Mouse (Mus musculus): ENCODE data around the gene Acap2. TPM values are rescaled to one million over a fixed set of nuclear protein-coding genes. Genes with fewer than 3 reads are reported as not detected.
A peak's percentile ranks its signal among the peaks of the same experiment; 100 is the strongest.

The Acap2 gene
- 10 to 100 TPM; 10.7 to 13.1 (median 11.1) TPM for polyA plus RNA-seq (2017; shearing (Covaris generic))

DNA sequence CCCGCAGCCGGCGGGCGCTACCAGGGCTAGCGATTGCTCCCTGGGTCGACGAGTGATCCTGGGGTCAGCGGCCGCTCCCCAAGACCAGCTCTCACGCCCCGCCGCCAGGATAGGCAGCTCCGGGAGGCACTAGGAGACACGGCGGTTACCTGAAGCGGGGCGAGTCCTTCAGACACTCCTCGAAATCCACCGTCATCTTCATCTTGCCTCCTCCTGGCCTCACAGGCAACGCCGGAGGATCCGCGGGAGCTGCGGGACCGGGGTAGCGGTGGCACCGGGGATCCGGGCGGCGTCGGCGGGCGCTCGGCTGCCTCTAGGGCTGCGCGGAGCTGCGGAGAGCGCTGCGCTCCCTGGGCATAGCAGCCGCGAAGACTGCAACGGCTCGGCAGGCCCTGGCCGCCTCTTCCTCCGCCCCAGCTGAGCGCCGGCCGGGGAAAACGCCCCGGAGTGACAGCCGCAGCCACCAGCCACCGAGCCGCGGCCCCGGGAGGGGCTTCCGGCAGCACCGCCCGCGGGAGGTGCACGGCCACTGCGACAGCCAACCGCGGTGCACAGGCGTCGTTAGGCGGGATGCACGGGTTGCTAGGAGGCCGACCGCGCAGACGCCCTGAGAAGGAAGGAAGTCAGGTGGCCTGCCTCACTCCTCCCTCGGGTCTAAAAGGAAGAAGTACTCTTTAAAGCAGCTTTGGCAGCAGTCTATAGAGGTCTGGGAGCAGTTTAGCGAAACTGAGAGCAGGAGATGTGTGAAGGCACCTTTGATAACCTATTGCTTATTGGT lies at the start of gene Acap2:
Gene Acap2 (minus strand): TSS at position 456 of the 778 bp plus-strand sequence.
- peak; percentile 96 for ATAC-seq

DNA sequence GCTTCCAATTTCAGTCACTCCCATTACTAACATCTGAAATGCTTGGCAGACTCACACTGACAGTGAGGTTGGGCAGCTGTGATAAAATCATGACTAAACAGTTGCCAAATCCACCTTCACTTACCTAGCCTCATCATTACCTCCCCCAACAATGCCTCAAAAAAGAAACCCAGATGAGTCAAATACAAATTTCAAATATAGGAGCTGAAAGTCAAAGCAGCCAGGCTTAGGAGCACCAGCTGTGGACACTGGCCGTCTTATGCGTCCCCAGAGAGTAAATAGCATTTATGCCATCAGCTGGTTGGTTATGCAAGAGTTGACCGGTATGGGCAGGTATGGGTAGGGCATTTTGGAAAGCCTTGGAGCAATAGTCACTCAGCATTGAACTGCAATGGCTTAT lies 48.4 kb upstream of the Acap2 start:
- ATAC-seq: no peak

- ATAC-seq: no peak
These were observed 47.7 kb upstream of the Acap2 start for GRCm38 (mm10) chr16:31248717-31249116.

GRCm38 (mm10) chr16:31247442-31247841 lies 46.4 kb upstream of the Acap2 start:
- ATAC-seq: no peak

DNA sequence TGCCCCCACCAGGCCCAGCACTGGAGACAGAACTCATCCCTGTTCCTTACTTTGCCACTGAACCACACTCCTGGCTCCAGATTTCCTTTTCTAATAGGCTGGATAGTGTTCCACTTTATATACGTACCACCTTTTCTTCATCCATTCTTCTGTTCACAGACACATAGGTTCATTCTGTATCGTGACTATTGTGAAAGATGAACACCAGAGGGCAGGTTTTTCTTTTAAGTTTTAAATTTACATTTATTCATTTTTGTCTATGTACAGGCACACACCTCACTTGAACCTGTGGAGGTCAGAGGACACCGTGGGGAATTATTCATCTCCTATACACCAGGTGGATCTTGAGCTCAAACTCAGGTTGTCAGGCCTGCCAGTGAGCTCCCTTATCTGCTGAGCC lies 43.0 kb upstream of the Acap2 start:
- no peak for ATAC-seq

DNA sequence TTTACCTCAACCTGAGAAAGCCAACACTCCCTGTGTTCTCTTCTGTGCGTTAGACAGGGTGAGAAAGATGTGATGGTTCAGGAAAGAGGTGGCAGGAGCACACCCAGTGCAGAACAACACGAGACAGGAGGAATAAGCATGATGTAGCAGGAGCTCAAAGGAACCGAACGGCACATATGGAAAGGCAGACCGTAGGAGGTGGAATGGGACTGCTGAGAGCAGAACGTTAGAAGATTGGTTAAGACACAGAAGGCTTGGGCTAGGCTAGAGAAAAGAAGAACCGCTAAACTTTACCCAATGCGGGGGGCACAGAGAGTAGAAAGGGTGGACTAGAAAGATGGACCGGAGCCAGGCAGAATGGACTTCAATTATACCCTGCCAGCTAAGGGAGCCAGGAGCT lies 40.4 kb upstream of the Acap2 start:
- no peak for ATAC-seq

GRCm38 (mm10) chr16:31240569-31240968 lies 39.5 kb upstream of the Acap2 start:
- ATAC-seq: no peak

- no peak for ATAC-seq
These were observed 37.2 kb upstream of the Acap2 start for GRCm38 (mm10) chr16:31238281-31238680.

- ATAC-seq: peak; percentile 63
These were observed 34.6 kb upstream of the Acap2 start for GRCm38 (mm10) chr16:31235457-31236310.

GRCm38 (mm10) chr16:31234808-31235456 lies 33.9 kb upstream of the Acap2 start:
- no peak for ATAC-seq

- no peak for ATAC-seq
These were observed 33.3 kb upstream of the Acap2 start for GRCm38 (mm10) chr16:31234356-31234755.

DNA sequence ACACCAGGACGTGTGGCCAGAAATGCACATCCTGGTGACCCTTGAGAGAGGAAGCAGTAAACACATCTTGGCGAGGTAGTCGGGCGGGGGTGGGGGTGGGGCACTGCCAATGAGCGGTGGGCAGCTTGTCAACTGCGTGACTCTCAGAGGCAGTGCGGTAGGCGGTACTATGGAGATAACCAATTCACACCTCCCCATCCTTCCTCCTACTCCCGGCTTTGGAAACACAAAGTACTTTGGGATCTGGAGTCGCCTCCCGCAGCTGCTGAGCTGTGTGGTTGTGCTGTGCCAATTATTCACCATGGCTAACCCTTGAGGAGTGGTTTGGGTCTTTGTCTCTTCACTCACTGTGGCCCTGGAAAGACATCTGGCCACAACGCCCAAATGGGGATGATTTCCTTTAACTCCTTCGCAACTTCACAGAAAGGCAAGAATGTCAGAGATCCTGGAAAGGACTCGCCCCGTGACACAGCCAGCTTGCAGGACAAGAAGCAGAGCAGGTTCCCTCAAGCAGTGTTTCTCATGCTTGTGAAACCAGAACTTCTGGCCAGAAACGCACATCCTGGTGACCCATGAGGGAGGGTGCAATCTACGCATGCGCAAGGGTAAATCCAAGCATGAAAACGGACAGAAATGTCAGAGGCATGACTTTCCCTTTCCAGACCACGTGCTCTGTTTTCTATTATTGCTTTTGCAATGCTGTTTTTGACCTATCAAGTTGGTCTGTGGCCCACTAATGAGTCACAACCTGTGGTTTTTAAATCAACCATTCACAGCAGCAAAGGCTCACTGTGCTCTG lies 32.7 kb upstream of the Acap2 start:
- peak; percentile 67 for ATAC-seq

DNA sequence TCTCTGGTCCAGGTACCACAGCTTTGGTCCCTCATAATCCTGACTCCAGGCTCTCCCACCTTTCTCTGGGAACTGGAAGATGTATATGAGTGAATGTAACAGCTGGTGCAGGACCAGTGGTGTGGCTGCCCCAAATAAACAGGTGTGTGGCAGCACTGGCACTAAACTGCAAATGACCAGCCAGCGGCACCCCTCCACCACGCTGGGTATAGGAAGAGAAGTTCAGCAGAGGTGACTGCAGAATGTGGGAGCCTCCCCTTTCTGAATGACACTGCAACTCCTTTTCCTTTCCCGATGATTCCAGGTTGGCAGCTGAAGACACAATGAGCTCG lies 32.1 kb upstream of the Acap2 start:
- peak; percentile 4 for ATAC-seq

DNA sequence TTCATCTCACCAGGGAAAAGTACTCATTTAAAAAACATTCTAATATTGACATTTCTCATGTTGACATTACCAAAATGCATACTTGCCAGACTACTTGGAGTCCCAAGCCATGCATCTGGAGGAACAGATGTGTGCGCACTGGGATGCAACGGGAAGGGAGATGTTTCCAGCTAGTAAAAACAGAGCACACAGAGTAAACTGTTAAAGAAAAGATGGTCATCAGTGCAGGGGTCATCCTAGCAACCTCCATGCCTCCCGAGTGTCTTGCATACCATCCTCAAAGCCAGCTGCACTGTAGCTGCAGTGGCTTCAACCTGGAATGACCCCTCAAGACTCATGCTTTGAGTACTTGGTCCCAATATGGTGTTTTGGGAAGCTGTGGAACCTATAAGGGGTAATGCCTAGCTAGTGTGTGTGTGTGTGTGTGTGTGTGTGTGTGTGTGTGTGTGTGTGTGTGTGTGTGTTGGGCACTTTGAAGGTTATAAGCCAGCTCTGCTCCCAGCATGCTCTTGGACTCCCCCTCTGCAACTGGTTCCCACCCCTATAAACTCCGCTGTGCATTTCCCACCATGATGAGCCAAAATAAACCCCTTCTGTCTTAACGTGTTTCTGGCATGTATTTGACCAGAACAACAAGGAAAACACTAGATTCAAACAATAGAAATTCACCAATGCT lies 31.6 kb upstream of the Acap2 start:
- ATAC-seq: no peak

GRCm38 (mm10) chr16:31231591-31231990 lies 30.5 kb upstream of the Acap2 start:
- ATAC-seq: no peak

DNA sequence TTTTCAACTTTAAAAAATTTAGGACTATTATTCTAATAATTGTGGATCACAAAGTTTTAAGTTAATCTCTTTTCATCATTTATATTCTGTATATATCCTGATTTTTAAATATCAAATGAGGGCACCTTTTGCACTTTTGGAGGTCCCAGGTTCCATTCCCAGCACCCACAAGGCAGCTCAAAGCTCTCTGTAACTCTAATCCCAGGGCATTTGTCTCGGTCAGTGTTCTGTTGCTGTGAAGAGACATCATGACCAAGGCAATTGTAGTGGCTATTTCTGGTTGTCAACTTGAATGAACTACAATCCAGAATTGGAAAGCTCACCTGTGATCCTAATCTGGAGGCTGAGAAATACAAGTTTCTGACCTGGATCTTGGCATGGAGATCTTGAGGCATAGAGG lies 26.7 kb upstream of the Acap2 start:
- ATAC-seq: no peak

DNA sequence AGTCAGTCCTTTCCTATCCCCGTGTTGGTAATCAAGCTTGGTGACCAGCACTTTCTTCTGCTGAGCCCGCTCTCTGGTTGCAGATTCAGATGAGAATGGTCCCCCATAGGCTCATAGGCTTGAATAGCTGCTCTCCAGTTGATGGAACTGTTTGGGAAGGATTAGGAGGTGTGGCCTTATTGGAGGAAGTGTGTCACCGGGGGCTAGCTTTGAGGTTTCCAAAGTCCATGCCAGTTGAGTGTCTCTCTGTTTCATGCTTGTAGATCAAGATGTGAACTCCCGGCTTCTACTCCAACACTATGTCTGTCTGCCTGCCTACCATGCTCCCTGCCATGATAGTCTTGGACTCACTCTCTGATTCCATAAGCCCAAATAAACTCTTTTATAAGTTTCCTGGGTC lies 14.2 kb upstream of the Acap2 start:
- ATAC-seq: no peak

DNA sequence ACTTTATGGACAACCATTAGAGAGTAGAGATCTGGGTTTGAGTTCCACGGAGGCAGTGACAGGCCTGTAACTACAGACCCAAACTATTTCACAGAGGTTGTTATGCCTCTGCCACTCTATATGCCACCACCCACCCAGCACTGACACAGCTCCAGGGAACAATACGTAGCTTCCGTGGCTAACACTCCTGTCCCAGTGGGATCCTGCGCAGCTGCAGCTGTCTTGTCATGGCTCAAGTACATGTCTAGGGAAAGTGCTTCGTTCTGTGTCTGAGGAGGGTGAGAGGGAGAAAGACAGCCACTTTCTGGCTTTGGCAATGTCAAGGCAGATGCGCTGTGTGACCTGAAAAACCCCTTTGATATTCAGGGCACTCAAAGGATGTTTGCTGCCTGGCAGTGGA lies 12.4 kb upstream of the Acap2 start:
- ATAC-seq: no peak

GRCm38 (mm10) chr16:31211503-31211902 lies 10.5 kb upstream of the Acap2 start:
- ATAC-seq: no peak

- ATAC-seq: no peak
These were observed 9.4 kb upstream of the Acap2 start for GRCm38 (mm10) chr16:31210453-31210852.

DNA sequence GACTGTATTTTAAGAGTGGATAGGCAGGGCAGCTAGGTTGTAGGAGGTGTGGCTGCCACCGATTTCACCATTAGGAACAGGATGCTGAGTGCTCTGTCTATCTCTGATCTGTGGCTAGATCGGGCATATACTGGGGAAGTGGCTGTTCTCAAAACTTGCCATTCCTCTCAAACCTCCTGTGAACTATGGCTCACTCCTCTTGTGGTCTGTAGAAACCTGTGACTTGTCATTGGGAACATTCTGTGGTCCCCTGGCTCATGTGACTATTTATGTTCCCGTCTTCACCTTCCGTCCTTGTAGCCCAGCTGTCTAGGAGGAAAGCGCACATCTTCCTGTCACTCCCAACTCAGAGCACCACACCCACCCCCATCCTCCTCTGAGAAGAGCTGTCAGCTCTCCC lies 8.9 kb upstream of the Acap2 start:
- ATAC-seq: peak; percentile 90

DNA sequence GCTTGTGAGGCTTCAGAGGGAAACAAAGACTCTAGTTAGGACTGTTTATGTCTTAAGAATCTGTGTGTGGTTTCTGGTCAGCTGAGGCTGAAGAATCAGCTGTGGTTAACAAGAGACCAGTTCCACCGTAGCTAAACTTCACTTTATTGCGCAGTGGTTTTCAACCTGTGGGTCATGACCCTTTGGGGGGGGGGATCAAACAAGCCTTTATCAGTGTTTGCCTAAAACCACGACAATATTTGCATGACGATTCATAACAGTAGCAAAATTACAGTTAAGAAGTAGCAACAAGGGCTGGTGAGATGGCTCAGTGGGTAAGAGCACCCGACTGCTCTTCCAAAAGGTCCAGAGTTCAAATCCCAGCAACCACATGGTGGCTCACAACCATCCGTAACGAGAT lies 4.7 kb upstream of the Acap2 start:
- no peak for ATAC-seq
